Mouse (Mus musculus) hindbrain, postnatal 0 days (tissue): Measurements from ENCODE around the gene Cldn9. TPM values are rescaled to one million over a fixed set of nuclear protein-coding genes. Genes with fewer than 3 reads are reported as not detected.
A peak's percentile ranks its signal among the peaks of the same experiment; 100 is the strongest.

Source experiments
- ATAC-seq: fragments of 200-750 bp; cut with Nextera tagmentation; 2 replicates; pipeline ENCODE4 v1.8.0; 2017; ENCODE audit warnings: mild to moderate bottlenecking, moderate TSS enrichment, moderate library complexity
- DNase-seq: peaks from one replicate; pipeline ENCODE4 v3.0.0-alpha.2; 2015; ENCODE audit warnings: low spot score
- H3K27ac ChIP-seq: fragments of 300-500 bp; sonication (generic); 2 replicates; pipeline ENCODE4 v1.5.1; 2014; ENCODE audit warnings: mild to moderate bottlenecking
- H3K27me3 ChIP-seq: fragments of 300-500 bp; sonication (generic); 2 replicates; pipeline ENCODE4 v1.6.1; 2014; ENCODE audit warnings: low read length, mixed read lengths; ENCODE audit not compliant: insufficient read depth
- H3K36me3 ChIP-seq: fragments of 300-500 bp; sonication (generic); 2 replicates; pipeline ENCODE4 v1.6.1; 2014; ENCODE audit warnings: low read length, mixed read lengths; ENCODE audit not compliant: insufficient read depth
- H3K4me1 ChIP-seq: fragments of 300-500 bp; sonication (generic); 2 replicates; pipeline ENCODE4 v1.6.1; 2014; ENCODE audit warnings: antibody characterized with exemption, low read length, mixed read lengths; ENCODE audit not compliant: insufficient read depth
- H3K4me2 ChIP-seq: fragments of 300-500 bp; sonication (generic); 2 replicates; pipeline ENCODE4 v1.6.1; 2014; ENCODE audit warnings: low read depth, mild to moderate bottlenecking, low read length, moderate library complexity, mixed read lengths
- H3K4me3 ChIP-seq: fragments of 300-500 bp; sonication (generic); 2 replicates; pipeline ENCODE4 v1.5.1; 2014; ENCODE audit warnings: low read length
- H3K9ac ChIP-seq: fragments of 300-500 bp; sonication (generic); replicated peaks from 2 replicates; pipeline ENCODE4 v1.6.1; 2014; ENCODE audit warnings: mild to moderate bottlenecking, low read length, moderate library complexity, mixed read lengths
- H3K9me3 ChIP-seq: fragments of 300-500 bp; sonication (generic); 2 replicates; pipeline ENCODE4 v1.6.1; 2016; ENCODE audit warnings: low read length, mixed read lengths
- CTCF ChIP-seq: IDR thresholded peaks from 2 replicates; pipeline ENCODE4 v1.5.1; 2016; ENCODE audit warnings: antibody characterized with exemption, control low read depth, low read depth
- WGBS: fragments of 180-500 bp; shearing (Covaris S2); extraction: QIAGEN DNeasy Blood & Tissue Kit; methylation state at CpG from one replicate; pipeline ENCODE4 v1.1.7; 2014; 5-methylcytosine and 5-hydroxymethylcytosine counted together
- polyA plus RNA-seq: library from polyadenylated mRNA; unstranded; fragments of >200 nt; fragmentation: Nextera tagmentation; extraction: Ambion mirVana; gene quantifications from 2 replicates; pipeline ENCODE4 v1.2.1, GENCODE M21; 2015
- total RNA-seq: library from RNA; depleted of rRNA; stranded (reverse); fragments of >200 nt; gene quantifications from 2 replicates; pipeline ENCODE4 v1.2.3, GENCODE M21; 2014

Cldn9 gene
- total and polyA plus RNA-seq, 2 experiments from 2014 or later, result 1.2 to 1.9 TPM

- Histone ChIP-seq H3K4me1 (peaks cover 7% of the 10 kb centered on the region; the same call in 1 of the 2 replicates), H3K4me3 (no peak overlapping the region), H3K9me3 (no peaks in the 10 kb centered on the region), H3K27me3 (peaks cover 59% of the 10 kb centered on the region), H3K27ac (no peak overlapping the region), H3K9ac (no peak overlapping the region), H3K4me2 (no peak overlapping the region), H3K36me3 (no peaks in the 10 kb centered on the region)
- WGBS, result 81% methylated on average over 10 of the region's 10 CpGs
- TF ChIP-seq CTCF, result no peak
- no peak for ATAC-seq
- no peak for DNase-seq
Measured at GRCm38 (mm10) chr17:23681086-23681485, 2.7 kb downstream of the Cldn9 start.

GRCm38 (mm10) chr17:23680336-23680735 is 3.5 kb downstream of the Cldn9 start:
- H3K9me3 ChIP-seq, result no peaks in the 10 kb centered on the region

DNA sequence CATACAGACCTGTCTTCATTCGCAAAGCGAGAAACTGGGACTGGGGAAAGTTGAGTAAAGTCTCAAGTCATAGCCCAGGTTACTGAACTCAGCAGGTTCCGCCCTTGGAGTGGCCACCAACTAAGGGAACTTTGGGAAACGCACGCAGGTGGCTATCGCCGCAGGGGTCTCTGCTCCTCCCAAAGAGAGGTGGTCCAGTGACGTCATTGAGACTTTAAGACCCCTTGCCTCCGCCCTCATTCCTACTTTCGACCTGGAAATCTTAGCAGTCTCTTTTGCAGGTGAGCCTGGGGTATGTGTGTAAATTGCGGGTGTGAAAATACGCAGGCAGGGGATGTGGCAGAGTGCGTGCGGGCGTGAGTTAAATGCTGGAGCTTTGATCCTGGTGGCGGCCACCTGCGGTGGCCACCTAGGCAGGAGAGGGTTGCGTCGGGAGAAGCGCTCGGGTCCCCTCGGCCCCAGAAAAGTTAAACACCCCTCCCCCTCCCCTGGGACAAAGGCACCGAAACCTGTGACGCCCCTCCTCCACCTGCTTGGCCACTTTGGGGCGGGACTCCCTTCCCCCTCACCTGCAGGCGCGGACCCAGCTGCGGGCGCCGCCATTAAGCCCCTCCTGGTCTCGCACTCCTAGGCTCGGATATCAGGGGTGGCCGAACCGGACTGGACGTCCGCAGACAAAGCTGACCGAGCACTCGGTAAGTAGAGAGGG is 4.5 kb downstream of the Cldn9 start, which contains the start of gene Cldn6:
Cldn6 (plus strand) TSS at position 123 of the 709 bp plus-strand sequence.
- Histone ChIP-seq H3K4me2 (peak within 1 kb of the TSS; percentile 39), H3K36me3 (no peaks in the 10 kb centered on the region), H3K9ac (no peak within 1 kb of the TSS), H3K27ac (no peak within 1 kb of the TSS), H3K4me1 (peaks cover 16% of the 10 kb centered on the region), H3K4me3 (peak within 1 kb of the TSS; percentile 21), H3K27me3 (peaks cover 56% of the 10 kb centered on the region), H3K9me3 (no peaks in the 10 kb centered on the region)
- 4% methylated on average over 36 of the region's 38 CpGs for WGBS
- DNase-seq (no peak), ATAC-seq (no peak)
- no peak for TF ChIP-seq CTCF

More at GRCm38 (mm10) chr17:23680336-23680735, 3.5 kb downstream of the Cldn9 start:
- Histone ChIP-seq H3K4me1 (peaks cover 7% of the 10 kb centered on the region; the same call in 1 of the 2 replicates), H3K27me3 (peaks cover 59% of the 10 kb centered on the region), H3K4me3 (no peak overlapping the region), H3K36me3 (no peaks in the 10 kb centered on the region), H3K4me2 (no peak overlapping the region), H3K27ac (no peak overlapping the region), H3K9ac (no peak overlapping the region)
- DNase-seq (no peak), ATAC-seq (no peak)
- no peak for TF ChIP-seq CTCF
- 83% methylated on average over 9 of the region's 9 CpGs for WGBS

- Histone ChIP-seq H3K27ac (no peak within 1 kb of the TSS), H3K4me1 (peaks cover 19% of the 10 kb centered on the region), H3K4me3 (peak within 1 kb of the TSS; percentile 49), H3K9ac (peak within 1 kb of the TSS; percentile 41), H3K4me2 (peak within 1 kb of the TSS; percentile 81), H3K27me3 (peaks cover 39% of the 10 kb centered on the region), H3K36me3 (no peaks in the 10 kb centered on the region), H3K9me3 (no peaks in the 10 kb centered on the region)
- under 1% methylated on average over 34 of the region's 34 CpGs for WGBS
- TF ChIP-seq CTCF, result no peak
- ATAC-seq, result no peak
- peak; percentile 86 for DNase-seq
Measured at GRCm38 (mm10) chr17:23677236-23677679, 6.6 kb downstream of the Cldn9 start, which contains the start of gene Tnfrsf12a. Gene Tnfrsf12a, minus strand, starts transcription at chr17:23677468.

GRCm38 (mm10) chr17:23676473-23677031 is 7.3 kb downstream of the Cldn9 start:
- ATAC-seq (no peak), DNase-seq (no peak)
- H3K36me3 ChIP-seq, result no peaks in the 10 kb centered on the region
- peak overlapping the region; percentile 81 for H3K4me2 ChIP-seq
- peaks cover 32% of the 10 kb centered on the region for H3K27me3 ChIP-seq
- H3K4me3 ChIP-seq, result peak overlapping the region; percentile 49
- H3K4me1 ChIP-seq, result peaks cover 19% of the 10 kb centered on the region
- peak overlapping the region; percentile 41 for H3K9ac ChIP-seq
- H3K9me3 ChIP-seq, result no peaks in the 10 kb centered on the region
- no peak overlapping the region for H3K27ac ChIP-seq
- no peak for TF ChIP-seq CTCF
- whole genome bisulfite sequencing, result under 1% methylated on average over 37 of the region's 37 CpGs

DNA sequence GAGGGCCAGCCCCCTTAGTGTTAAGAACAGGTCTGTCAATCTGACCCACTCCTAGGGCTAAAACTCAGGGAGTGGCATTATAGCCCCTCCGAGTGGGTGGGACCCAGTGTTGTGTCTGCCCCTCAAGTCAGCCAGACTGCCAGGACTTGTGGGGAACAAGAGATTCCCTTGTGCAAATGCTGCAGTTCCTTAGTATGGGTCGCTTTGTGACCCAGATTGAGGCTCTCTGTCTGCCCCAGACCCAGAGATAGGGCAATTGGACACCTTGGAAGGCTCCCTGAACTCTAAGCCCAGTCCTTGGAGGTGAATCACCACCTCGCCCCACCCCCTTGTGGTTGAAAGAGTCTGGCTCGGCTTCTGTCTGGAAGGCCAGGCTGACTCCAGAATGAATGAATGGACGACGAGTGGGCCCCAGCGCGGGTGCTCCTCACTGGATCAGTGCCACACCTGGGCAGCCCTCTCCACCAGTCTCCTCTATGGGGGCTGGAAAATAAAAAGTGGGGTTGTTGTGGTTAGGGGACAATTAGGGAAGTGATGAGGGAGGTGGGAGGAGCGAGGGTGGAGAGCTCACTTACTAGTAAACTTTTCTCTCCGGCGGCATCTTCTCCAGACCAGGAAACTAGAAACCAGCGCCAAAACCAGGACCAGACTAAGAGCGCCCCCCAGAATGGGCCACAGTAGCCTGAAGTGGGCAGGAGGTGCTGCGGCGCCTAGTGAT is 8.1 kb downstream of the Cldn9 start:
- H3K4me2 ChIP-seq, result peak overlapping the region; percentile 81
- WGBS, result 18% methylated on average over 15 of the region's 15 CpGs
- no peak overlapping the region for H3K27ac ChIP-seq
- TF ChIP-seq CTCF, result peak; percentile 13; the same call in 1 of the 2 replicates
- DNase-seq (no peak), ATAC-seq (no peak)
- H3K27me3 ChIP-seq, result peaks cover 24% of the 10 kb centered on the region
- no peaks in the 10 kb centered on the region for H3K36me3 ChIP-seq
- peaks cover 19% of the 10 kb centered on the region for H3K4me1 ChIP-seq
- H3K4me3 ChIP-seq, result peak overlapping the region; percentile 49
- no peaks in the 10 kb centered on the region for H3K9me3 ChIP-seq
- no peak overlapping the region for H3K9ac ChIP-seq
